Mouse (Mus musculus) heart, postnatal 4 days (tissue): ENCODE measurements around the gene C2cd5. TPM values are rescaled to one million over a fixed set of nuclear protein-coding genes. Genes with fewer than 3 reads are reported as not detected.

ENCODE experiments used
- DNase-seq: peaks from one replicate; pipeline ENCODE4 v3.0.0; 2021
- total RNA-seq, 2 experiments: library from RNA; stranded (reverse); gene quantifications; 2 replicates each; pipeline ENCODE4 v1.2.3; 2021

The C2cd5 gene
- total RNA-seq, 2 experiments from 2014 or later = 21.5 to 24.9 TPM

DNA sequence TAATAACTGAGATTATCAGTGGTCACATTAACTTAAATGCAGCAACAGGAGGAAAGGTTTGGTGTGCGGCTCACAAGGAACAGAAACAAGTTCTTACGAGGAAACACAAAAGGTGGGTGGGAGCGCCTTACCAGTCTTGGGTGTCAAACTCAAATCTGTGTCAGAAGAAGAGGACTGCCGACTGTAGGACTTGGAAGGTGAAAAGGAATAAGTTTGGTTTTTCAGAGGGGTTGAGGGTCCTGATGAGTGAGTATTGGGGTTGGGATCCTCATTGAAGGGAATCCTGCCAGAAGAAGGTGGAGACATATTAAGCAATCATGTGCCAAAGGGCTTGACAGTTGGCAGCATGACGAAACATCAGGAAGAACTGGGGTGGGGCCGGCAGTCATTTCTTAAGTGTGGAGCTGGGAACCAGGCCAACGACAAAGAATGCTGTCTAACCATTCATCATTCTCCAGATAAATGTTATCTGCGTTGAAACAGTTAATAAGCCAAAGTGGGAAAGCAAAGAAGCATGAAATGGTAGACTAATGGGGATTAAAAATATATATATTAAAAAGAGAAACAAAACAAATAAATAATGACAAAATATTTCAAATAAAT lies 27.4 kb downstream of the C2cd5 start:
- DNase-seq = peak; percentile 19

DNA sequence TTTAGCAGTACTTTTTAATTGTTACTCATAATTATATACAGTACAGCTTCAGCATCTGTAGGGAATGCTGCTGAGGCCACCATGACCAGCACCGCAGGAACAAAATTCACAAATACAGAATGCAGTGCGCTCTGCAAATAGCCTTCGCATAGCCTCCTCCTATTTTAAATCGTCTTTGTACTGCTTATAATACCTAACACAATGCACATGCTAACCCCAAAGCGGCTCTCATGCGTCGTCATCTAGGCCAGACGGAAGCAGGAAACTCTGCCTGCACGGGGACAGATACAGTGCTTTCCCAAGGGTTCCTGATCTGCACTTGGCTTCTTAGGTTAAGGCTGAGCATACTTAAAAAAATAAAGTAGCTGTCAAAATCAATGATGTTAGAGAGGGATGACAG lies 29.2 kb downstream of the C2cd5 start:
- DNase-seq = no peak

DNA sequence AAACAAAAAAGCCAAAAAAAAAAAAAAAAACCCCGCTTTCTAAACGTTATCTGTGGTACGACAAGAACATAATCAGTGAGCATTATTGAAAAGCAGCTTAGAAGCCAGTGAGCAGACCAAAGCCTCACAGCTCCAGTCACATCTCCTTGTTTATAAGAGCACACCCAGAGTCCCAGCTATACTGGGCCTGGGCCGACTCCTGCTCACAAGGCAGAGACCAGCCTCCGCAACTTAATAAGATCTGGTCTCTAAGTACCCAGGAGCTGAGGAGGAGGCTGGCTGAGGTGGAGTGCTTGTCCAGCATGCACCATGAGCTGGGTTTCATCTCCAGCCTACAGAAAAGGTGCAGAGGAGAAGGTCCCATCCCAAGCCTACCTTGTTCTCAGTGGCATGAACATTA lies 29.9 kb downstream of the C2cd5 start:
- no peak for DNase-seq

DNA sequence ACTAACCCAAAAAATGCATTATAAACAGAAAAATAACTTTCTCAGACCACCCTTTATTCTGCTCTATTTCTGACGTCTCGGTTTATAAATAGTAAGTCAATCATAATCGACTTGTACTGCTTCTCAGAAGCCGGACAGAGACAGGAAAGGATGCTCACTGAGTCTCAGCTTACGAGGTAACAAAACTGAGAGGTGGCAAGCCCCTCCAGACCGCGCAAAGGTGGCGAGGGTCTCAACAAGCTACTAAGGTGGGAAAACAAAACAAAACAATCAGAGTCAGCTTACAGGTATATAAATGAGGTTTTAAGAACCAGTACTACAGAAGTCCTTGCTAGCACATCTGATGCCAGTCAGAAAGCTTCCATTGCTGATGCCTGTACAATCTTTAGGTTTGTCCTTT lies 30.3 kb downstream of the C2cd5 start:
- no peak for DNase-seq

DNA sequence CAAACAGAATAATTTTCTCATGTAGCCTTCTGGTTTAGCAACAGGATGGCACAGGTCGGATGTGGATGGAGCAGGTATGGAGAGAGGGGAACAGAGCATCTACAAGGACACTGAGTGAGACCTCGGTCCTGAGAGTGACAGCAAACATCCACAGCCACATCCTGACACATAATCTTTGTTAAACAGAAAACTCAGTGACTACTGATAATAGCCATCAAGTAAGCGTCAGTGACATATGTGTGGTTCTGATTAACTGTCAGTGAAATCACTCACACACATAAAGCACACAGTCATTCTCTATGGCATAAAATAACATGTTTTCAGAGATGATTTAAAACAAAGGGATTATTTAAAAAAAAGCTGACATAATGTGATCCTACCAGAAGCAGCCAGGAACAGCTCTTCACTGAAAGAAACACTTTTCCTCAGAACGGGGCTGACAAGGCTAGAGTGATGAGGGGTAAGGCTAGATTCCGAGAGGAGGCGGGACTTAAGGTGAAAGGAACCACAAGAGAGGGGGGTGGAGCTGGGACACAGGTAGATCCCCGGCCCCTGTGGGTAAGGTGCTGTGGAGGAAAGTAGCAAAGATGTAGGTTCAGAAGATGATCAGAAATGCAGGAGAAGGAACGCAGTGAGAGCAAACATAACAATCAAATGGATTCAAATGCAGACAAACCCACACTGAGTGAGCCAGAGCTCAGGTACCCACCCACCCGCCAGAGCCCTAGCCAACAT lies 31.6 kb downstream of the C2cd5 start:
- no peak for DNase-seq

DNA sequence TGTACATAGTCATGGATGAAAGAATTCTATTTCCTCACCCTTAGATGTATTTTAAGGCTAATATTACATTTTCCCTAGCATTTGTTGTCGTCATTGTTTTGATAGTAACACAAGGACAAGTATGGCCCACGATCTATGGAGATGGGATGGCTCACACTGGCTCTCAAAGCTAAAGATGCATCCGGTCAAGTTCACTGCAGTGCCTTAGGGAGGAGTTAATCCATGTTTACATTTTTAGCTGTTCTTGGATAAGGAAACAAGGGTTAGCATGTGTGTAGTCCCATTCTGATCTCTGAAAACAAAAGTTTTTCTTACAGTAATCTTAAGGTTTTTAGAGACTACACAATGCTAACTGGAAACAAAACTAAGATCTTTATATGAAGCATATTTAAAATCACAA lies 32.3 kb downstream of the C2cd5 start:
- DNase-seq = no peak

DNA sequence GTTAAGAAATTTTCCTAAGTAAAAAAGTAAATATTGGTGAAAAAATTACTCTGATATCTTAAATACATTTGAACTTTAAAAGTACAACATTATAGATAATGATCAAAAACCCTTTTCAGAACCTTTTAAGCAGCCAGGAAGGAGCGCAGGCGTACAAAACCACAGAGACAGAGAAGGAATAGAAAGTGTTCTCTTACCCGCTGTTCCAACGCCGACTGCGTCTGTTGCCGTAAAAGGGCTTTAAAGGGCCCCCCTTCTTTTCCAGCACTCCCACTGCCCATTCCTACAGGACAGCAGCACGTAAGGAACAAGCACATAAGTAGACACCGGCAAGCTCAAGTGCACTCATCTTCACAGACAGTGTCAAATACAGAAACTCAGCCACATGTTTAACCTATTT lies 33.1 kb downstream of the C2cd5 start:
- no peak for DNase-seq

DNA sequence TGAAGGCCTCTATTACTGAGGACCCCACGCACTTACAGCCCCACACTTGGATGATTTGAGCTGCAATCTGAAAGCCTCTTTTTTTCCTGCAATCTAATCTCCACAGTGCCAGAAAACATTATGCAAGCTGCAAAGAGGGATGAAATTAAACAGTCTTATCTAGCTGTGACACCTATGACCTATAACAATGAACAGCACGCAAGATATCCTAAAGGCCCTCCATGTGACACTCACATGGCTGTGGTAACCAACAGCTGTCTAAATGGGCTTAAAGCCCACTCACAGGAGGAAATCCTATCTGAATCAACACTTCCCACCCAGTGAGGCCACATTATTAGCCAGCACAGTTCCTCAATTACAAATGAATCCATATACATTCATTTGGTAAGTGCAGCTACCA lies 35.9 kb downstream of the C2cd5 start:
- no peak for DNase-seq

DNA sequence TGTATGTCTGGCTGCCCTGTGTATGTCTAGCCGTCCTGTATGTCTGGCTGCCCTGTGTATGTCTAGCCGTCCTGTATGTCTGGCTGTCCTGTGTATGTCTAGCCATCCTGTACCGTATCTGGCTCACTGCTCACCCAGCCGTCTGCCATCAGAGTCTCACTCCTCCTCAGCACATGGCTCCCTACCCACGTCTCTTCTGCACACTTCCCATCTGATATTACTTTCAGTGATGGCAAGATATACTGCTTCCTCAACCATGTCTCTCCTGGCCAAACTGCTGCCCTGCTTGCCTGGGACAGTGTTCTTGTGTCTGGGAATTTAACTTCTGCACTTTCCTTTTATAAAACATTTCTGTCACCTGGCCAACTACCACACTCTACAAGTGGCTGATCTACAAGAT lies 42.3 kb downstream of the C2cd5 start:
- no peak for DNase-seq

DNA sequence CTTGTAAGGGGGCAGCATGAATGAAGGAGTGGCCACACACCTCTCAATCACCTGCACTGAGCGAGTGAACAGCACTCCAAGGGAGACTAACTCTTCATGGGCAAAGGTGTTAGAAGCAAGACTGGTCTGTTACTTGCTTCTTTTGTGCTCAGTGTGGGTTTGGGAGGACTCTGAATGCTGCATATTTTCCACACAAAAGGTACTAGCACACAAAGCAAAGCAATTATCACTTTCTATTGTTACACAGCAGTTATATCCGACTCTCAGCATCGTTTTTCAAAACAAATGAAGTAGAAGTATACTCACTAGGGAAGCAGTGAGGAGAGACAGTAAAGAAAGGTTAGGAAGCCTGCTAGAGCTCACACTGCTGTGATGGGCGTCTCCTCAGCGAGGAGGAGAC lies 48.4 kb downstream of the C2cd5 start:
- DNase-seq = no peak

DNA sequence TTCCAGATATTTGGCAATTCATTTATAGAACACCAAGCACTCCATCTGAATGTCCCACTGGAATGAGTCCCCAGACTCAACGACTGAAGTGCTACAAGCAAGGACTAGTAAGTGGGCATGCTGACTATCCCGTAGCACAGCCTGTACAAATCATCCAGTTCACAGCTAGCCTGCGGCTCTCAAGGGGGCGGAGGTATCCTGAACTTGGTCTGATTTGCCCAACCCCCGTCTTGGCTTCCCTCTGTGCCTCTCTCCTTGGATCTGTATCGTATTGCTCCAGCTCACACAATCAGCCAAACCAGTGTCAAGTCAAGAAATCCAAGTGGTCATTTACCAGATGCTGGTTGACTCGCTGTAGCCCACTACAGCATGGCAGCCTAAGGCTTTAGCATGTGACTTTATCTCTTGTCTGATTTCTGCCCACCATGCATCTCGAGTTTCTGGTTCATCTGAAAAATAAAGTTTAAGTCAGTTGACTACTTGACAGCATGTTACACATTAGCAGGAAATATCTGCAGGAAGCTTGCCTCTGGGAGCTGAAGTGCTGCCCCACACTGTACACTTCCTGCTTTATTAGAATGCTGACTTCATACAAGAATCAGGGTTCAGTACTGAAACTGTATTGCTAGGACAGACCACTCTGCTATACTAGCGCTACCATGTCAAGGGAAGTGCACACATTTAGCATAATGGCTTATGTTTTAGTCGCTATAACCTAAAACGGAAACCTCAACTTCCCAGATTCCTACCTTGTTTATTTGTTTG lies 50.0 kb downstream of the C2cd5 start:
- peak; percentile 11 for DNase-seq

DNA sequence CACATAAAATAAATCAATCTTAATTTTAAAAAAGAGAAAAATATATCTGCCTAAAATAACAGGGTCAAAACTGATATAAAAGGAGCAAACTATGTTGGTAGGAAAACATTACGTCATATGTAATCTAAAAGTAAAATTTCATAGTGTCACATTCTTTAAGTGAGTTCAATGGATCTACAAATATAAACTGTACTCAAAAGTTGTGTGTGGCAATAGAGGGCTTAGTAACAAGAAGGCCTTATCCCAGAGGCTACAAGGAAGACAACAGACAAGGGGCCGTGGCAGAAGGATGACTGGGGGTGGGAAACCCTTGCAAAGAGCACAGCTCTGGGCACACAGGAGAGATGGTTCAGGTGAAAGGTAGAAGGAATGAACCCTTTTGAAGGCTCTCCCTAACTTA lies 50.8 kb downstream of the C2cd5 start:
- no peak for DNase-seq

DNA sequence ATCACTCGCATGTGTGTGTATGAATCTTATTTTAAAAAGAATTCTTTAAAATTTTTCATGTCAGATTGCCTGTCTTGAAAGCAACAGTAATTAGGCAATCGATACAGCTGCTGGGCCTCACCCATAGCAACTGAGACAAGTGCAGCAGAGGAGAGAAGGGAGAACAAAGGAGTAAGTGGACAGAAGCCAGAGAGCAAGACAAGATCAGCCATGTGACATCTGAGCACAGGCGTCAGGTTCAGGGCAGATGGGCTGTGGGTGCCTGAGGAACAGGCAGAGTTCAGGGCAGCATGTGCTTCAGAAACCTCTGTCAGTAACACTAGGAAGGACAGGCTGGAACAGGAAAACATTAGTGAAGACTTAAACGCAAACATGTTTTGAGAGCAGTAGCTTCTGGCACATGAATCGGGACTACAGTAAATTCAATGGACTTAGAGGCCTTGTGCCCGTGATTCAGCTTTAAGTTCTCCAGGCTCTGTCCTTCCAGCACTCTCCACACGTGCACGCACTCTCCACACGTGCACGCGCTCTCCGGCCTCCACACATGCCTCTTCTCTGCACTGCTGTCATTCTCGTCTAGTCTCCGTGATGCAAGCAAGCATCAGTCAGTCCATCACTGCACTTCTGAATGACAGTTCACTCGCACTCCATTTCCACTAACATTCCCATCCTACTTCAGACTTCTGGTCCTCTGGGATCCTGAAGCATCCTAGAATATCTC lies 52.2 kb downstream of the C2cd5 start:
- DNase-seq = no peak

DNA sequence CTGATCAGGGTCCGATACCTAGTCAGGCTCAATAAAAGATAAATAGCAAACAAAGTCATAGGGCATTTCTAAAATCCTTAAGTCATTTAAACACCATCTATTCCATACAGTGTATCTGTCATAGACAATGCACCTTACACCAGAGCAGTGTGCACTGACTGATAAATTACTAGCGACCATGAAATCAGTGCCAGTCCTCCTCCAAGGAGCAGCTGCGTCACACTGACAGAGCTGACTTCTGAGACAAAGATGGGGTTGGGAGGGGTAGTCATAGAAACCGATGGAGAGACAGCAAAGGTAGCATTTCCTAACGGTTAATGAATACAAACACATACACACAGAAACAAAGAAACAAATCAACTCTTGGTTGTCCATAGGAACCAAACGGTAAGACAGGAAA lies 58.4 kb downstream of the C2cd5 start:
- no peak for DNase-seq

DNA sequence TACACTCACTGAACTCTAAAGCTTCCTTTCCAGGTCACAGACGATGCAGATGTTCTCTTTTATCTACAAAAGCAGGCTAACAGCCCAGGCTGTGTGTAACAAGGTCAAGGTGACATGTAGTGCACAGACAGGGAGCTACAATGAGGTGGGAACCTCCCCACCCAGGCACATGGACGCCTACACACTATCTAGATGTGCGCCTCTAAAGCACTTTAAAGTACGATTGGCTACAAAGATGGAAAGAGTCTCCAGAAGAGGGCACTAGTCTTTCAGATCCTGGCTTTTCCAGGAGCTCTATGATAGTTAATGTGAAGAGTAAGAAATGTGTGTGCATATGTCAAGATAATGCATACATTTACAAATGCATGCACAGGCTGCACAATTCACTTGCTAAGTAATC lies 64.7 kb downstream of the C2cd5 start:
- no peak for DNase-seq

DNA sequence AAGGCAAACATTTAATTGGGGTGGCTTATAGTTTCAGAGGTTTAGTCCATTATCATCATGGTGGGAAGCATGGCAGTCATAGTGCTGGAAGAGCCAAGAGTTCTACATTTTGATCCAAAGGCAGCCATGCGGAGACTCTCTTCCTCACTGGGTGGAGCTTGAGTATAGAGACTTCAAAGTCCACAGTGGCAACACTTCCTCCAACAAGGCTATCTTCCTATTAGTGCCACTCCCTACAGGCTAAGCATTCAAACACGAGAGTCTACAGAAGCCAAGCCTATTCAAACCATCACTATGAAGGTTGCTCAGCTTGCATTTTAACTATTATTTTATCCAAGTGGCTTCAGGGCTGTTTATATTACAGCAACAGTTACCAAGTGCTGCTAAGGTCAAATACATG lies 65.4 kb downstream of the C2cd5 start:
- DNase-seq = no peak

DNA sequence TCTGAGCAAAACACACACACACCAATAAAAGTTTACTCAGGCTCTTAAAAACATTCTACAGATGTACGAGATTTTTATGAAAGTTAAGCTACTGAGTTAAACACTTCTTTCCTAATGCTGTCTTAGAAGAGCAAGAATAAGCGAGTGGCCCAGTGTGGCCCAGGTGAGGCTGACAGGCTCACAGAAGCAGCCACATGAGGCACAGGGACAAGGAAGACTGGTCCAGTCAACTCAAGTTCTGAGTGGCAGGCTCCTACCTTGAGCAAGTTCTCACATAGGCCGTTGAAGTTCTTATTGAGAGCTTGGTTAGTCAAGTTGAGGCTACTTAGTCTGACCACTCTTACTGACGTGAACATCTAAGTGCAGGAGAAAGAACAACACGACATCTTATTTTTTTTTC lies 69.4 kb downstream of the C2cd5 start:
- peak; percentile 0 for DNase-seq

DNA sequence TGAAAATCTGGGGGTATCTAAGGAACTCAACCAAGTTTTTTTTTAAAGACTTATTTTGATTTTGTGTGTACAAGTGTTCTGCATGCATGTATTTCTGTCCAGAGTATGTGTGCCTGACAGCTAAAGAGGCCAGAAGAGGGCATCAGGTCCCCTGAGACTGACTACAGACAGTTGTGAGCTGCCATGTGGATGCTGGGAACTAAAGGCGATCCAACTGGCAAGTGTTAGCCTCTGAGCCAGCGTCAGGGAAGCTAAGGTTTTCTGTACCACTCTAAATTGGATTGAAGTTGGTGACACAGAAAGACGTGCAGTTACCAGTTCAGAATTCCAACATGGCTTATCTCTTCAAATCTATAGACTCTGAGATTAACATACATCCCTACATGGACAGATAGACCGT lies 72.0 kb downstream of the C2cd5 start:
- DNase-seq = peak; percentile 1

DNA sequence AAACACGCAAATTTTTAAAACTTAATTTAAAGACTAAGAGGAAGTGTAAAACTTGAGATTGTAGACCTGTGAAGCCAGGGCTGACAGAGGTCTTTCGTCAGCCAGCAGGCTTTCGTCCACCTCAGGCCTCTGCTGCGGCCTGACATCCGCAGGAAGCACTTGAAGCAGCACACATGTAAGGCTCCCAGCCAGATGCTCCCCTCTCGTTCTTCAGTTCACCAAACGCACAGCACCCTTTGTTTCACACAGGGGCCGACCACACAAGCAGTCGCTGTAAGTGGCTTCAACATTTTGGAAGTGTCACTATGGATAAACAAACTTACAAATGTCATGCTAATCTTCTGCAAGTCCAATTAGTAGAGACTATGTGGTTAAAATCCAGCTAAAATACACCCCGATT lies 72.5 kb downstream of the C2cd5 start:
- DNase-seq = no peak

DNA sequence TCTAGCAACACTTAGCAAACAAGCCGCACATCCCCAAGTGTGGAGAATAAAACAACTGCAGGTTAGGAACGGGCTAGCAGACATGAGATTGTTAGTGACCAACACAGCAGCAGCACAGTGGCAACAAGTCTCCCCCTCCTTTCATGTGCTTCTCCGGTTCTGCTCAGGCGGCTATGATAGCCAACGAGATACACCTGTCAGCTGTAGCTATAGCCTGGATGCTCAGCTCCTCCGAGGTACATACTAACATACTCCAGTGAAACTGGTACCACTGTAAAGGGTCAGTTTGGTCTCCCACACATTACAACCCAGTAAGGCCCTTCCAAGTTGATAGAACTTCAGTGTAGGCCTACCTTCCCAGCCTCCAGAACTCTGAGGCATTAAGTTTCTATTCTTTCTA lies 76.2 kb downstream of the C2cd5 start:
- DNase-seq = no peak

DNA sequence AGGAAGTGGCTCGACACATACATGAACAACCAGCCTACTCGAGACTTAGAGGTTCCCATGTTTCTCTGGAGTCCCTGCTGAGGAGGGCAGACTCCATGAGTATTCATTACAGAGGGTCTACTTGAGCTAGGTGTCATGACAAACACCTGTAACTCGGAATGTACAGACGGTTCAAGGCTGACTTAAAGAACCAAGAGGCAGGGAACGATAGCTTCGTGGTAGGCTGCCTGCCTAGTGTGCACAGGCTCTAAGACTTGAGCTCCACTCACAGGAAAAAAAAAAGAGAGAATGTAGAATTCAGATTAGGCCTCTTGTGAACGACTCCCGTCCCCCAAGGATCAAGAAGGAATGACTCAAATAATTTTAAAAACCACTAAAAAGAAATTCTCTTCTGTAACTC lies 78.2 kb downstream of the C2cd5 start:
- no peak for DNase-seq

DNA sequence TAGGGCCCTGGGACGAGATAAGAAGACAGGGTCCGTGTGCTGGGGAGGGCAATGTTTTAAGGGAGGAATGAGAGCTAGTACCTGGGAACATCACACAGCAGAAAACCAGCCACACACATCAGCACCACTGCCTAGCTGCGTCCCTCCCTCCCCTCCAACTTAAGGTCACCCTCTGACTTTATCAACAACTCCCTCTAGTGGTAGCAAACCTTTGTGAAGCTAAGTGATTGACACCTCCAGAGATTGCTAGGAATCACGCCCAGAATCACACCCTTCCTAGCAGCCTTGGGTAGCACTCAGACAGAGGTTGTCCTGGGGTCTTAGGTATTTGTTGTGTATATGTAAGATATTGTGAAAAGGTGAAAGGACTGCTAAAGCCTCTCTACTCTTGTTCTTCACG lies 79.3 kb downstream of the C2cd5 start:
- no peak for DNase-seq

DNA sequence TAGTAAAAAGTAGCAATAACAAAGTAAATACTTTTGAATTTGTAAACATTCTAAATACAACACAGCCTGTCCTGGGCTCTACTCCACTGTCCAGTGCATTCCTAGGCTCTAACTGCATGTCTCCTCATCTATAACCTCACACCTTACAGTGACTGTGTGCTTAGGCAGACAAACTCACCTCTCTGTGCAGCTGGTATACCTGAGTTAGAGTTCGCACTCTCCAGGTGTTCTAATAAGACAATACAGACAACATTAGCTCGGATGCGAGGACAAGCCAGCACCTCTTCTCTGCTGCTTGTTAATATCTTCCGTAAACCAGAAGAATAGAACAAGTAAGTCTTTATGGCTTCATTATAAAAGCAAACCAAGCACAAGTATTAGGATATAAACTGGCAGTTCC lies 79.8 kb downstream of the C2cd5 start:
- DNase-seq = no peak
